Mouse (Mus musculus): ENCODE measurements around the gene Ubc. TPM values are rescaled to one million over a fixed set of nuclear protein-coding genes. Genes with fewer than 3 reads are reported as not detected.

The Ubc gene
- polyA plus RNA-seq, 1 experiment = 848 TPM

DNA sequence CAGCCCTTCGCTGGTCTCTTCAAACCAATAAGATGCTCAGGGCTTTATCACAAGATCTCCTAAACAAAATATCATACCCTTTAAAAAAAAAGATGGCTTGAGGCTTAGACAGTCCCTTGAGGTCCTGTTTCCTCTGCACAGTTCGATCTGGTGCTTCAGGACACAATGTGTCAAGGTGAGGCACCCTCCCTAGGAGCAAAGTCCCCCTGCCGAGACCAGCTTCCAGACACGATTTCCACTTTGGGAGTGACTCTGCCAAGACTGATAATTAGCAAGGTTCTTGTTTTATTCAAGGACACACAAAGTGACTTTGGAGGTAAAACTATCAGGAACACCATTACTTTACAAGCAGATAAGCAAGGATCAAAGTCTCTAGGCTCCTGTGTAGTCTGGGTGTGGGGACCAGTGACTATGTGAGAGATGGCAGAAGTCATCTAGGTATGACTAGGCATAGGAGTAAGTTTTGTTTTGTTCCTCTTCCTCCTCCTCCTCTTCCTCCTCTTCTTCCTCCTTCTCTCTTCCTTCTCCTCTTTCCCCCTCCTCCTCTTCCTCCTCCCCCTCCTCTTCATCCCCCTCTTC is 25.1 kb downstream of the Ubc start:
- Histone ChIP-seq H3K27ac (ENCODE audit: insufficient read depth, low read depth, low read length) (peak overlapping the region; percentile 37; the same call in 1 of the 2 replicates), H3K36me3 (ENCODE audit: control insufficient read depth, insufficient read depth, low read length) (no peaks in the 10 kb centered on the region), H3K27me3 (ENCODE audit: control insufficient read depth, insufficient read depth, low read length) (no peaks in the 10 kb centered on the region), H3K4me1 (ENCODE audit: control insufficient read depth, insufficient read depth, insufficient read length, low read length) (peaks cover 12% of the 10 kb centered on the region; the same call in 1 of the 2 replicates), H3K4me3 (ENCODE audit: low read depth, low read length) (no peak overlapping the region)
- WGBS = 25% methylated on average over 4 of the region's 4 CpGs
- TF ChIP-seq CTCF (IDR thresholded peaks at IDR 0.05; ENCODE audit: extremely low read depth, insufficient read length, insufficient replicate concordance, low read depth, low read length) = no peak
- no peak for TF ChIP-seq POLR2A (IDR thresholded peaks at IDR 0.05; ENCODE audit: low read depth, low read length)

- no peaks in the 10 kb centered on the region for H3K27me3 ChIP-seq (ENCODE audit: control insufficient read depth, insufficient read depth, low read length)
- no peaks in the 10 kb centered on the region for H3K36me3 ChIP-seq (ENCODE audit: control insufficient read depth, insufficient read depth, low read length)
- WGBS = 52% methylated on average over 7 of the region's 7 CpGs
- no peak overlapping the region for H3K27ac ChIP-seq (ENCODE audit: insufficient read depth, low read depth, low read length)
- no peak for TF ChIP-seq POLR2A (IDR thresholded peaks at IDR 0.05; ENCODE audit: low read depth, low read length)
- no peak for TF ChIP-seq CTCF (IDR thresholded peaks at IDR 0.05; ENCODE audit: extremely low read depth, insufficient read length, insufficient replicate concordance, low read depth, low read length)
- H3K4me3 ChIP-seq (ENCODE audit: low read depth, low read length) = no peak overlapping the region
- peaks cover 12% of the 10 kb centered on the region; the same call in 1 of the 2 replicates for H3K4me1 ChIP-seq (ENCODE audit: control insufficient read depth, insufficient read depth, insufficient read length, low read length)
These were observed 26.1 kb downstream of the Ubc start for GRCm38 (mm10) chr5:125363894-125364293.

DNA sequence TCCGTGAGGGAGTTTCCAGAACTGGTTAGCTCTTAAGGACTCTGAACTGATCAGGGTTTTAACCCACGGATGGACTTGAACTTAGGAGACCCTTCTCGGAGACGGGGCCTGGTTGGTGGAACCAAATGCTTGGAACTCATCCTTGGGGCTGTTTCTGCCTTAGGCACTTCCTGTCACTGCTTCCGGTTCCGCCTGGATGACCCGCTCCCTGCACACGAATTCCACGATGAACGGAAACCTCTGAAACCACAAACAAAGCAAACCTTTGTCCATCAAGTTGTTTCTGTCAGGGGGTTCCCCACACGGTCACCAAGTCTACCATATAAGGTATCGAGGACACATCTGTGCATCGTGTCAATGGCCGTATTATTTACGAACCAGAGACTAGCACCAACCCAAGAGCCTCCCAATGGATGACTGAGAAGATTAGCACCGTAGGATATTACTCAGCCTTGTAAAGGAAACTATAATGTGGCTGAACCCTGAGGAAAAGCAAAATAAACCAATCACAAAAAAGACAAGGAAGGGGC is 29.0 kb downstream of the Ubc start:
- Histone ChIP-seq H3K36me3 (ENCODE audit: control insufficient read depth, insufficient read depth, low read length) (no peaks in the 10 kb centered on the region), H3K4me3 (ENCODE audit: low read depth, low read length) (no peak overlapping the region), H3K27ac (ENCODE audit: insufficient read depth, low read depth, low read length) (no peak overlapping the region), H3K4me1 (ENCODE audit: control insufficient read depth, insufficient read depth, insufficient read length, low read length) (peaks cover 12% of the 10 kb centered on the region; the same call in 1 of the 2 replicates), H3K27me3 (ENCODE audit: control insufficient read depth, insufficient read depth, low read length) (no peaks in the 10 kb centered on the region)
- WGBS = 69% methylated on average over 16 of the region's 16 CpGs
- TF ChIP-seq CTCF (IDR thresholded peaks at IDR 0.05; ENCODE audit: extremely low read depth, insufficient read length, insufficient replicate concordance, low read depth, low read length) (no peak), POLR2A (IDR thresholded peaks at IDR 0.05; ENCODE audit: low read depth, low read length) (no peak)

DNA sequence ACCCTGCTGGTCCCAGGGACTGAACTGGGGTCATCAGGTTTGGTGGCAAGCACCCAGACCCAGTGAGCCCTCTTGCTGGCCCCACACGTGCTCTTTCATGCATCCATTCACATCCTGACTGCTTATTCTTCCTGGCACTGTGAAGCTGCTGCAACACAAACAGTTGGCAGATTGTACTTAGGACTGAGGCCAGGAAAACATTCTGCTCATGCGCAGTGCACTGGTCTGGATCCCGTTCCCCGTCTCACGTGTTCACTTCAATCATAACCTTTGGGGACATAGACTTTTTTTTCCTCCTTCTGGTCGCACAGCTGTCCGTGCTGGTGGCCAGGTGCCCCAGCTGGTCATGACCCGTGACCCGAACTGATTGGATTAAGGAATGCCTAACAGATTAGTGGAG is 29.4 kb downstream of the Ubc start:
- Histone ChIP-seq H3K4me3 (ENCODE audit: low read depth, low read length) (no peak overlapping the region), H3K27me3 (ENCODE audit: control insufficient read depth, insufficient read depth, low read length) (no peaks in the 10 kb centered on the region), H3K27ac (ENCODE audit: insufficient read depth, low read depth, low read length) (no peak overlapping the region), H3K36me3 (ENCODE audit: control insufficient read depth, insufficient read depth, low read length) (no peaks in the 10 kb centered on the region), H3K4me1 (ENCODE audit: control insufficient read depth, insufficient read depth, insufficient read length, low read length) (peaks cover 12% of the 10 kb centered on the region; the same call in 1 of the 2 replicates)
- TF ChIP-seq CTCF (IDR thresholded peaks at IDR 0.05; ENCODE audit: extremely low read depth, insufficient read length, insufficient replicate concordance, low read depth, low read length) (no peak), POLR2A (IDR thresholded peaks at IDR 0.05; ENCODE audit: low read depth, low read length) (no peak)
- WGBS = 30% methylated on average over 9 of the region's 9 CpGs

GRCm38 (mm10) chr5:125358270-125358608 is 31.8 kb downstream of the Ubc start:
- Histone ChIP-seq H3K4me1 (ENCODE audit: control insufficient read depth, insufficient read depth, insufficient read length, low read length) (peaks cover 6% of the 10 kb centered on the region; the same call in 1 of the 2 replicates), H3K27ac (ENCODE audit: insufficient read depth, low read depth, low read length) (no peak overlapping the region), H3K27me3 (ENCODE audit: control insufficient read depth, insufficient read depth, low read length) (no peaks in the 10 kb centered on the region), H3K4me3 (ENCODE audit: low read depth, low read length) (no peak overlapping the region), H3K36me3 (ENCODE audit: control insufficient read depth, insufficient read depth, low read length) (no peaks in the 10 kb centered on the region)
- TF ChIP-seq POLR2A (IDR thresholded peaks at IDR 0.05; ENCODE audit: low read depth, low read length) (no peak), CTCF (IDR thresholded peaks at IDR 0.05; ENCODE audit: extremely low read depth, insufficient read length, insufficient replicate concordance, low read depth, low read length) (no peak)
- 61% methylated on average over 5 of the region's 5 CpGs for WGBS

DNA sequence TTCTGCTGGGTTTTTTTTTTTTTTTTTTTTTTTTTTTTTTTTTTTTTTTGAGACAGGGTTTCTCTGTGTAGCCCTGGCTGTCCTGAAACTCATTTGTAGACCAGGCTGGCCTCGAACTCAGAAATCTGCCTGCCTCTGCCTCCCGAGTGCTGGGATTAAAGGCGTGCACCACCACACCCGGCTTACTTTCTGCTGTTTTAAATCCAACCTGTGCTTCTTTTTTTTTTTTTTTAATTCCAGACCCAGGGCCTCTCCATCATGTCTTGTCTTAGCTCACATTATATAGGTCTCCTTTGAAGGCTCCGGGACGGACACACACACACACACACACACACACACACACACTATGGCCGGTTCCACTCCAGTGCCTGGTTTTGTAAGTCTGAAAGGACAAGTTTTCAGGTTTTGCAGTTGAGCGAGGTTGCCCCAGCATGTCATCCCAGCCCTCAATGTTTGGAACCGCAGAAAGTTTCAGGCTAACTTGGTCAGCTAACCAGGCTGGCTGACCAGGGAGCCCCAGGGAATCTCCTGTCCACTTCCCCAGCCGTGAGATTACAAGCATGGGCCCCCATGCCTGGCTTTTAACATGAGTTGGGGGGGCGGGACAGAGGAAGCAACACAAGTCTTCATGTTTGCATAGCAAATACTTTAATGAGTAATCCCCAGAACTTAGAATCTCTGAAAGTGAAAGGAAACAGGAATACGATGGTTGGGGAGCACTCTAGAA is 32.3 kb downstream of the Ubc start:
- no peaks in the 10 kb centered on the region for H3K36me3 ChIP-seq (ENCODE audit: control insufficient read depth, insufficient read depth, low read length)
- 76% methylated on average over 12 of the region's 12 CpGs for WGBS
- no peak overlapping the region for H3K27ac ChIP-seq (ENCODE audit: insufficient read depth, low read depth, low read length)
- peaks cover 6% of the 10 kb centered on the region; the same call in 1 of the 2 replicates for H3K4me1 ChIP-seq (ENCODE audit: control insufficient read depth, insufficient read depth, insufficient read length, low read length)
- no peak overlapping the region for H3K4me3 ChIP-seq (ENCODE audit: low read depth, low read length)
- TF ChIP-seq POLR2A (IDR thresholded peaks at IDR 0.05; ENCODE audit: low read depth, low read length) (no peak), CTCF (IDR thresholded peaks at IDR 0.05; ENCODE audit: extremely low read depth, insufficient read length, insufficient replicate concordance, low read depth, low read length) (no peak)
- H3K27me3 ChIP-seq (ENCODE audit: control insufficient read depth, insufficient read depth, low read length) = no peaks in the 10 kb centered on the region

DNA sequence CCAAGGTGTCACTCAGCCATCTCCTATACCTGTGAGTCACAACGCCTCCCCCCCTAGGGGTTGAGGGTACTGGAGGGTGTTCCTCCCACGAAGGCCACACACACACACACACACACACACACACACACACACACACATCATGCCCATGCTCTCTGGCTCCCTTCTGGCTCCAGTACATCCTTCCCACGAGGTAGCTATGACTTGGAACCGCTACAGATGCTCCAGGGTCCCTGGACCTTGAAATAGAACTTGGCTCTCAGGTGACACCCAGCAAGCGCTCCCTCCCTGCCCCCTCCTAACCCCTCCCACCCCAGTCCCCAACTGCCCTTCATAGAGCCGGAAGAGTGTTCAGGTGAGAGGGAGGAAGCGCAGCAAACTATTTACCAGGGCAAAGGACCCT is 34.4 kb downstream of the Ubc start:
- no peak for TF ChIP-seq POLR2A (IDR thresholded peaks at IDR 0.05; ENCODE audit: low read depth, low read length)
- TF ChIP-seq CTCF (IDR thresholded peaks at IDR 0.05; ENCODE audit: extremely low read depth, insufficient read length, insufficient replicate concordance, low read depth, low read length) = no peak
- no peaks in the 10 kb centered on the region for H3K36me3 ChIP-seq (ENCODE audit: control insufficient read depth, insufficient read depth, low read length)
- H3K27me3 ChIP-seq (ENCODE audit: control insufficient read depth, insufficient read depth, low read length) = no peaks in the 10 kb centered on the region
- no peak overlapping the region for H3K27ac ChIP-seq (ENCODE audit: insufficient read depth, low read depth, low read length)
- 31% methylated on average over 7 of the region's 7 CpGs for WGBS
- no peak overlapping the region for H3K4me3 ChIP-seq (ENCODE audit: low read depth, low read length)
- peaks cover under 1% of the 10 kb centered on the region; the same call in 1 of the 2 replicates for H3K4me1 ChIP-seq (ENCODE audit: control insufficient read depth, insufficient read depth, insufficient read length, low read length)

All from small intestine, adult 2 months (tissue).